Mouse (Mus musculus): ENCODE measurements at regions not wholly inside any gene's neighbourhood (a gene's known extent, or its start where the extent isn't known, plus 50 kb on each side); places are given as distances from the start of the nearest gene placed in this dataset.

GRCm38 (mm10) chr6:67113686-67114278, 76.5 kb upstream of the Gadd45a start:
- no peak for DNase-seq

GRCm38 (mm10) chr6:67113261-67113660, 76.0 kb upstream of the Gadd45a start:
- DNase-seq = no peak

GRCm38 (mm10) chr6:67112311-67112710, 75.1 kb upstream of the Gadd45a start:
- no peak for DNase-seq

- no peak for DNase-seq
Observed at GRCm38 (mm10) chr6:67111581-67111980, 74.3 kb upstream of the Gadd45a start.

- no peak for DNase-seq
Observed at GRCm38 (mm10) chr6:67110391-67110790, 73.1 kb upstream of the Gadd45a start.

- no peak for DNase-seq
Observed at GRCm38 (mm10) chr6:67109774-67110173, 72.5 kb upstream of the Gadd45a start.

GRCm38 (mm10) chr6:67107517-67107916, 70.3 kb upstream of the Gadd45a start:
- DNase-seq = no peak

GRCm38 (mm10) chr6:67106493-67106892, 69.2 kb upstream of the Gadd45a start:
- DNase-seq = no peak

GRCm38 (mm10) chr6:67105386-67105785, 68.1 kb upstream of the Gadd45a start:
- DNase-seq = no peak

- DNase-seq = no peak
Observed at GRCm38 (mm10) chr6:67104205-67104604, 66.9 kb upstream of the Gadd45a start.

GRCm38 (mm10) chr6:67102541-67103134, 65.4 kb upstream of the Gadd45a start:
- peak; percentile 88 for DNase-seq

GRCm38 (mm10) chr6:67102014-67102413, 64.8 kb upstream of the Gadd45a start:
- peak; percentile 60 for DNase-seq

GRCm38 (mm10) chr6:67094426-67094825, 57.2 kb upstream of the Gadd45a start:
- DNase-seq = no peak

- no peak for DNase-seq
Observed at GRCm38 (mm10) chr6:67093128-67093527, 55.9 kb upstream of the Gadd45a start.

GRCm38 (mm10) chr6:67090150-67090549, 52.9 kb upstream of the Gadd45a start:
- no peak for DNase-seq

GRCm38 (mm10) chr6:67089530-67090140, 52.4 kb upstream of the Gadd45a start:
- no peak for DNase-seq

- no peak for DNase-seq
Observed at GRCm38 (mm10) chr6:67088741-67089455, 51.6 kb upstream of the Gadd45a start.

GRCm38 (mm10) chr6:67087837-67088440, 50.7 kb upstream of the Gadd45a start:
- DNase-seq = no peak

GRCm38 (mm10) chr6:67087393-67087792, 50.1 kb upstream of the Gadd45a start:
- DNase-seq = no peak

Measured in adrenal gland, postnatal 14 days (tissue).